Mouse (Mus musculus) neutrophil, adult 65 days (primary cell): ENCODE results near the gene Elfn2. TPM values are rescaled to one million over a fixed set of nuclear protein-coding genes. Genes with fewer than 3 reads are reported as not detected.

Experiments used
- total RNA-seq: library from RNA; stranded (reverse); gene quantifications from 2 replicates; pipeline ENCODE4 v1.2.4, GENCODE M21; 2023

Gene Elfn2
- total RNA-seq = 0.18 and 0.54 TPM in 2 replicates

GRCm38 (mm10) chr15:78718290-78719250 is at the start of gene Elfn2:
Gene Elfn2 (minus strand): TSS chr15:78718771.

Other genes starting within 250 kb of the Elfn2 start
- 0.66 TPM in 1 of 2 replicates, not detected in the other for gene Il2rb, start 223.5 kb downstream of the Elfn2 start, total RNA-seq
- gene C1qtnf6, start 187.4 kb downstream of the Elfn2 start, total RNA-seq = 0.16 and 1.0 TPM in 2 replicates
- gene Sstr3, start 174.1 kb downstream of the Elfn2 start, total RNA-seq = not detected in 2 replicates
- 1,248 and 1,692 TPM in 2 replicates for gene Rac2, start 146.0 kb downstream of the Elfn2 start, total RNA-seq
- 179 and 199 TPM in 2 replicates for gene Cyth4, start 121.7 kb downstream of the Elfn2 start, total RNA-seq
- 9.8 and 11.6 TPM in 2 replicates for gene Mfng, start 54.7 kb upstream of the Elfn2 start, total RNA-seq
- gene Card10, start 84.3 kb upstream of the Elfn2 start, total RNA-seq = 38.0 and 51.1 TPM in 2 replicates
- gene Cdc42ep1, start 123.9 kb upstream of the Elfn2 start, total RNA-seq = 0.16 TPM in 1 of 2 replicates, not detected in the other
- not detected in 2 replicates for gene Lgals2, start 136.8 kb upstream of the Elfn2 start, total RNA-seq
- gene Gga1, start 158.4 kb upstream of the Elfn2 start, total RNA-seq = 78.1 and 82.2 TPM in 2 replicates
- gene Gm49510, start 180.9 kb upstream of the Elfn2 start, total RNA-seq = not detected in 2 replicates
- gene Sh3bp1, start 181.0 kb upstream of the Elfn2 start, total RNA-seq = 79.0 and 84.2 TPM in 2 replicates
- gene Pdxp, start 195.1 kb upstream of the Elfn2 start, total RNA-seq = 1.5 and 2.1 TPM in 2 replicates
- gene Lgals1, start 208.0 kb upstream of the Elfn2 start, total RNA-seq = 96.1 and 170 TPM in 2 replicates
- gene Nol12, start 216.2 kb upstream of the Elfn2 start, total RNA-seq = 13.9 and 16.8 TPM in 2 replicates
- gene Triobp, start 229.0 kb upstream of the Elfn2 start, total RNA-seq = 187 and 211 TPM in 2 replicates